In genomic region chr12:57960171-57960570, GRCm38 (mm10) we compare ENCODE assay signal across 27 mouse cellular contexts.
DNase-seq lines count a peak whose midpoint lies in the region; ATAC-seq and TF ChIP-seq lines count a peak whose summit lies in the region.
"Had no signal": no experiment of that assay in that cellular context is flagged by ENCODE, and none has a peak within 500 bp of the region (broad histone marks: within the 10 kb centered on the region; RNA-seq: fewer than 3 reads in every experiment).

No protein-coding gene starts in this region.

- H3K36me3 ChIP-seq in MEL (ENCODE audit: control insufficient read depth in 1 of 2, insufficient read depth in 2 of 2, low read length in 2 of 2), result no peaks in the 10 kb centered on the region
- no peaks in the 10 kb centered on the region for H3K36me3 ChIP-seq in forebrain, embryonic 16.5 days (ENCODE audit: control insufficient read depth, insufficient read depth)
- H3K36me3 ChIP-seq: forebrain, embryonic 12.5 days; hindbrain, embryonic 12.5 days; limb, embryonic 13.5 days; midbrain, embryonic 12.5 days; neural tube, embryonic 13.5 days had no signal

- no peak overlapping the region for H3K4me3 ChIP-seq in MEL (ENCODE audit: control insufficient read depth in 1 of 2, insufficient read depth in 1 of 2, low read depth in 2 of 2, low read length in 2 of 2)
- H3K4me3 ChIP-seq in forebrain, embryonic 16.5 days (replicated peaks; ENCODE audit: low read length), result no peak overlapping the region
- H3K4me3 ChIP-seq: forebrain, embryonic 12.5 days; gastrocnemius, adult 2 months; hindbrain, embryonic 12.5 days; limb, embryonic 13.5 days; megakaryocyte, embryonic 14.5 days; midbrain, embryonic 12.5 days; neural tube, embryonic 13.5 days had no signal

- ATAC-seq in forebrain, embryonic 16.5 days, result no peak
- ATAC-seq: intestine, embryonic 16.5 days; lung, postnatal 0 days had no signal

- H3K4me1 ChIP-seq in MEL (ENCODE audit: control insufficient read depth in 1 of 2, insufficient read depth in 2 of 2, low read length in 2 of 2), result no peaks in the 10 kb centered on the region
- H3K4me1 ChIP-seq in forebrain, embryonic 16.5 days (replicated peaks; ENCODE audit: control insufficient read depth, insufficient read depth, low read length), result no peaks in the 10 kb centered on the region
- H3K4me1 ChIP-seq: forebrain, embryonic 12.5 days; hindbrain, embryonic 12.5 days; limb, embryonic 13.5 days; megakaryocyte, embryonic 14.5 days; midbrain, embryonic 12.5 days; neural tube, embryonic 13.5 days had no signal

- DNase-seq in heart, adult 11 months, result peak; percentile 67
- DNase-seq in heart, adult 8-10 months (ENCODE audit: low spot score), result no peak
- DNase-seq in thymus, postnatal 4 days, result peak; percentile 8
- no peak for DNase-seq in thymus, postnatal 25 days
- peak; percentile 45 for DNase-seq in MEL (ENCODE audit: low read depth, low spot score)
- DNase-seq in testis, postnatal 10 days (ENCODE audit: low spot score), result peak; percentile 42
- DNase-seq in frontal cortex, postnatal 14 days (ENCODE audit: low spot score in 2 of 2), result no peak
- DNase-seq: adrenal gland, postnatal 25 days; cerebellum, adult 11-12 months; cerebellum, adult 9-11 months; gastrocnemius, adult 2 months; heart, postnatal 14 days; kidney, adult 8-10 months; kidney, postnatal 14 days; lung, adult 18-20 months; lung, postnatal 4 days; thymus, postnatal 14 days had no signal

- H3K79me2 ChIP-seq in MEL (ENCODE audit: control insufficient read depth, insufficient read depth, low read length, poor library complexity), result no peaks in the 10 kb centered on the region

- peak; percentile 20 to 55 (median 55); a peak in 5 of 6 replicates for TF ChIP-seq CTCF in MEL (IDR thresholded peaks at IDR 0.05 in 2 of 3, conservative IDR thresholded peaks at IDR 0.05 in 1 of 3; ENCODE audit: control insufficient read depth in 1 of 3, insufficient read depth in 1 of 3, low read depth in 2 of 3, low read length in 3 of 3, poor library complexity in 1 of 3, severe bottlenecking in 1 of 3)

- no peak for TF ChIP-seq POLR2A in MEL (IDR thresholded peaks at IDR 0.05; ENCODE audit: control insufficient read depth in 1 of 2, insufficient read depth in 1 of 2, low read depth in 1 of 2, low read length in 2 of 2, poor library complexity in 1 of 2)

- peak; percentile 44 for TF ChIP-seq RAD21 in MEL (IDR thresholded peaks at IDR 0.05; ENCODE audit: low read depth, low read length)

- no peaks in the 10 kb centered on the region for H3K9me3 ChIP-seq in MEL (replicated peaks; ENCODE audit: insufficient read depth, low read length)
- no peaks in the 10 kb centered on the region for H3K9me3 ChIP-seq in forebrain, embryonic 16.5 days (ENCODE audit: control insufficient read depth, low read length)
- H3K9me3 ChIP-seq: forebrain, embryonic 12.5 days; hindbrain, embryonic 12.5 days; limb, embryonic 13.5 days; megakaryocyte, embryonic 14.5 days; midbrain, embryonic 12.5 days; neural tube, embryonic 13.5 days had no signal

- no peak overlapping the region for H3K9ac ChIP-seq in MEL (ENCODE audit: control insufficient read depth, low read depth, low read length, poor library complexity, severe bottlenecking)
- H3K9ac ChIP-seq in forebrain, embryonic 16.5 days (replicated peaks; ENCODE audit: low read depth, low read length), result no peak overlapping the region
- H3K9ac ChIP-seq: forebrain, embryonic 12.5 days; hindbrain, embryonic 12.5 days; limb, embryonic 13.5 days; midbrain, embryonic 12.5 days; neural tube, embryonic 13.5 days had no signal

- H3K27me3 ChIP-seq in MEL (ENCODE audit: control insufficient read depth in 1 of 2, insufficient read depth in 2 of 2, low read length in 2 of 2), result no peaks in the 10 kb centered on the region; a peak in 1 of 4 replicates
- H3K27me3 ChIP-seq in forebrain, embryonic 16.5 days (replicated peaks; ENCODE audit: control insufficient read depth, insufficient read depth, low read length), result no peaks in the 10 kb centered on the region
- H3K27me3 ChIP-seq: forebrain, embryonic 12.5 days; hindbrain, embryonic 12.5 days; limb, embryonic 13.5 days; megakaryocyte, embryonic 14.5 days; midbrain, embryonic 12.5 days; neural tube, embryonic 13.5 days had no signal

- 78% methylated on average over 6 of the region's 6 CpGs for WGBS in forebrain, embryonic 16.5 days

- TF ChIP-seq EP300 in MEL (IDR thresholded peaks at IDR 0.05; ENCODE audit: low read depth in 1 of 2, low read length in 2 of 2), result no peak

- no peak overlapping the region for H3K4me2 ChIP-seq in forebrain, embryonic 16.5 days (ENCODE audit: low read length)
- H3K4me2 ChIP-seq: forebrain, embryonic 12.5 days; hindbrain, embryonic 12.5 days; limb, embryonic 13.5 days; liver, embryonic 11.5 days; midbrain, embryonic 12.5 days; neural tube, embryonic 13.5 days had no signal

- no peak overlapping the region for H3K27ac ChIP-seq in MEL (ENCODE audit: control insufficient read depth, low read depth, low read length)
- no peak overlapping the region for H3K27ac ChIP-seq in forebrain, embryonic 16.5 days (ENCODE audit: low read length)
- H3K27ac ChIP-seq: forebrain, embryonic 12.5 days; gastrocnemius, adult 2 months; hindbrain, embryonic 12.5 days; limb, embryonic 13.5 days; midbrain, embryonic 12.5 days; neural tube, embryonic 13.5 days had no signal

TF ChIP-seq in MEL, 35 proteins besides CTCF, POLR2A, EP300 and RAD21:
- TF ChIP-seq SMC3 (IDR thresholded peaks at IDR 0.05; ENCODE audit: low read depth, low read length) (peak; percentile 55), ZC3H11A (IDR thresholded peaks at IDR 0.05; ENCODE audit: low read depth, low read length) (peak; percentile 29; the same call in 1 of the 2 replicates), MAFK (IDR thresholded peaks at IDR 0.05; ENCODE audit: borderline replicate concordance, low read depth, low read length) (no peak)

Comparison
In these comparisons a context has a peak if more than half of its experiments do, and no peak if none do; other contexts are left out.
1. DNase-seq: peak in heart, adult 11 months (single experiment), thymus, postnatal 4 days (single experiment), MEL (single experiment) and testis, postnatal 10 days (single experiment); none in heart, adult 8-10 months (single experiment), thymus, postnatal 25 days (single experiment) and frontal cortex, postnatal 14 days (0 of 2).